8 mouse cellular contexts compared by ENCODE assay signal in genomic region chr5:37824461-37824795, GRCm38 (mm10). TPM values are rescaled to one million over a fixed set of nuclear protein-coding genes. Genes with fewer than 3 reads are reported as not detected.
DNase-seq lines count a peak whose midpoint lies in the region; ATAC-seq and TF ChIP-seq lines count a peak whose summit lies in the region.

Gene Msx1 (minus strand): TSS chr5:37824583.

- peak within 1 kb of the TSS; percentile 42 for H3ac ChIP-seq in C2C12 (ENCODE audit: control insufficient read depth, insufficient read length, low read depth)

- 0 out of 2 replicates have a peak, but pooled peaks have one; percentile 31 for TF ChIP-seq POLR2A in brain, embryonic 14.5 days (IDR thresholded peaks at IDR 0.05; ENCODE audit: borderline replicate concordance, extremely low read depth, insufficient read depth, insufficient read length, poor library complexity, severe bottlenecking)

- H3K4me1 ChIP-seq in forebrain, embryonic 12.5 days = peaks cover 62% of the 10 kb centered on the region
- H3K4me1 ChIP-seq in liver, postnatal 0 days (ENCODE audit: insufficient read depth) = peaks cover 9% of the 10 kb centered on the region
- H3K4me1 ChIP-seq in neural tube, embryonic 15.5 days = peaks cover 37% of the 10 kb centered on the region

- under 1% methylated on average over 37 of the region's 37 CpGs for WGBS in forebrain, embryonic 12.5 days
- 0% methylated on average over 27 of the region's 37 CpGs for WGBS in liver, postnatal 0 days (ENCODE audit: insufficient replicate concordance)
- under 1% methylated on average over 37 of the region's 37 CpGs for WGBS in neural tube, embryonic 15.5 days

- H3K79me3 ChIP-seq in C2C12 (ENCODE audit: low read depth) = no peaks in the 10 kb centered on the region

- peak within 1 kb of the TSS; percentile 72 for H3K4me2 ChIP-seq in forebrain, embryonic 12.5 days
- peak within 1 kb of the TSS; percentile 72 for H3K4me2 ChIP-seq in liver, postnatal 0 days (ENCODE audit: low read depth, low read length)
- peak within 1 kb of the TSS; percentile 65 for H3K4me2 ChIP-seq in neural tube, embryonic 15.5 days

- intact Hi-C loops in heart, postnatal 10 days (cut with DNase I) = loop anchor here (5.0 kb wide), 1 partner anchor 213 kb away; the partner anchor contains the start of gene Stx18

- no peaks in the 10 kb centered on the region for H3K9me3 ChIP-seq in forebrain, embryonic 12.5 days
- no peaks in the 10 kb centered on the region for H3K9me3 ChIP-seq in liver, postnatal 0 days (ENCODE audit: low read length)
- H3K9me3 ChIP-seq in neural tube, embryonic 15.5 days (replicated peaks) = peaks cover 2% of the 10 kb centered on the region; the same call in 1 of the 2 replicates

- H3K27me3 ChIP-seq in C2C12 (ENCODE audit: control insufficient read depth, insufficient read depth, insufficient read length) = no peaks in the 10 kb centered on the region
- H3K27me3 ChIP-seq in forebrain, embryonic 12.5 days = peaks cover 97% of the 10 kb centered on the region
- peaks cover 97% of the 10 kb centered on the region for H3K27me3 ChIP-seq in liver, postnatal 0 days (ENCODE audit: insufficient read depth, low read length)
- peaks cover 85% of the 10 kb centered on the region for H3K27me3 ChIP-seq in neural tube, embryonic 15.5 days (replicated peaks)

- H3K36me3 ChIP-seq in C2C12 (ENCODE audit: control insufficient read depth, insufficient read depth) = peaks cover 6% of the 10 kb centered on the region
- no peaks in the 10 kb centered on the region for H3K36me3 ChIP-seq in forebrain, embryonic 12.5 days (replicated peaks)
- no peaks in the 10 kb centered on the region for H3K36me3 ChIP-seq in liver, postnatal 0 days (replicated peaks; ENCODE audit: insufficient read depth, low read length)
- no peaks in the 10 kb centered on the region for H3K36me3 ChIP-seq in neural tube, embryonic 15.5 days

- ATAC-seq in forebrain, embryonic 12.5 days (ENCODE audit: low FRiP score) = peak; percentile 87
- peak; percentile 86 for ATAC-seq in liver, postnatal 0 days
- peak; percentile 51; the same call in 1 of the 2 replicates for ATAC-seq in neural tube, embryonic 15.5 days (ENCODE audit: low FRiP score)

- peak within 1 kb of the TSS; percentile 57 for H3K9ac ChIP-seq in forebrain, embryonic 12.5 days
- H3K9ac ChIP-seq in liver, postnatal 0 days (replicated peaks) = no peak within 1 kb of the TSS; the same call in 1 of the 2 replicates
- peak within 1 kb of the TSS; percentile 7; the same call in 1 of the 2 replicates for H3K9ac ChIP-seq in neural tube, embryonic 15.5 days (replicated peaks)

- no peak within 1 kb of the TSS for H3K27ac ChIP-seq in forebrain, embryonic 12.5 days
- no peak within 1 kb of the TSS for H3K27ac ChIP-seq in liver, postnatal 0 days (ENCODE audit: low read depth)
- H3K27ac ChIP-seq in neural tube, embryonic 15.5 days (replicated peaks) = no peak within 1 kb of the TSS

- H3K4me3 ChIP-seq in C2C12 (ENCODE audit: insufficient read depth, poor library complexity, severe bottlenecking) = peak within 1 kb of the TSS; percentile 50
- H3K4me3 ChIP-seq in forebrain, embryonic 12.5 days (replicated peaks) = peak within 1 kb of the TSS; percentile 42
- H3K4me3 ChIP-seq in liver, postnatal 0 days (ENCODE audit: low read depth, low read length) = peak within 1 kb of the TSS; percentile 44
- H3K4me3 ChIP-seq in neural tube, embryonic 15.5 days (replicated peaks) = peak within 1 kb of the TSS; percentile 39

- H3K79me2 ChIP-seq in C2C12 (ENCODE audit: control insufficient read depth, insufficient read depth) = peaks cover 8% of the 10 kb centered on the region

- TF ChIP-seq EP300 in liver, postnatal 0 days (IDR thresholded peaks at IDR 0.05; ENCODE audit: low read depth) = no peak

- TF ChIP-seq CTCF in C2C12 (IDR thresholded peaks at IDR 0.05; ENCODE audit: control insufficient read depth, insufficient read depth, insufficient read length) = no peak
- TF ChIP-seq CTCF in brain, embryonic 14.5 days (IDR thresholded peaks at IDR 0.05; ENCODE audit: borderline replicate concordance, extremely low read depth, insufficient read depth, insufficient read length) = no peak
- TF ChIP-seq CTCF in liver, postnatal 0 days (IDR thresholded peaks at IDR 0.05; ENCODE audit: low read depth) = no peak

- DNase-seq in brain, embryonic 14.5 days (ENCODE audit: low read depth) = peak; percentile 93
- peak; percentile 89 to 91 for DNase-seq in heart, postnatal 10 days
- DNase-seq in kidney, postnatal 25 days = peak; percentile 84 to 90
- peak; percentile 74 for DNase-seq in liver, postnatal 0 days
- DNase-seq in urinary bladder, postnatal 10 days (ENCODE audit: low spot score) = peak; percentile 27

TF ChIP-seq in C2C12, 6 proteins besides CTCF, POLR2A, EP300 and RAD21:
- TF ChIP-seq MAX (IDR thresholded peaks at IDR 0.05) = no peak
- TF ChIP-seq MYOD1 (IDR thresholded peaks at IDR 0.05; ENCODE audit: control insufficient read depth, insufficient read length, low read depth) = no peak
- TF ChIP-seq USF1 (IDR thresholded peaks at IDR 0.05; ENCODE audit: low read depth) = no peak
- no peak for TF ChIP-seq FOSL1 (IDR thresholded peaks at IDR 0.05; ENCODE audit: insufficient read depth, low read length, poor library complexity, severe bottlenecking)
- TF ChIP-seq MYOG (IDR thresholded peaks at IDR 0.05; ENCODE audit: control insufficient read depth, extremely low read depth, insufficient read length) = no peak
- TF ChIP-seq CEBPB (IDR thresholded peaks at IDR 0.05; ENCODE audit: low read depth) = no peak

RNA-seq across cellular contexts. Expression of gene Msx1, which starts in this region (rescaled TPM):
- polyA plus RNA-seq in C2C12 (2012; fragmentation: generic; extraction: Trizol) = 7.0 TPM
- polyA plus RNA-seq in brain, embryonic 14.5 days (2012; rRNA removed) = 12.4 and 17.0 TPM in 2 replicates
- polyA plus RNA-seq in forebrain, embryonic 12.5 days (2016; fragmentation: Nextera tagmentation; extraction: Ambion mirVana) = 40.3 and 67.9 TPM in 2 replicates
- total RNA-seq in heart, postnatal 10 days (2021) = 1 to 10 TPM; 5.8 to 6.2 TPM
- not detected in 2 replicates for polyA plus RNA-seq in liver, postnatal 0 days (2015; fragmentation: Nextera tagmentation; extraction: Ambion mirVana)
- polyA plus RNA-seq in neural tube, embryonic 15.5 days (2015; fragmentation: Nextera tagmentation; extraction: Ambion mirVana) = 7.8 and 15.4 TPM in 2 replicates

Comparison
In these comparisons a context has a peak if more than half of its experiments do, and no peak if none do; other contexts are left out.
1. Peak in DNase-seq, ATAC-seq, H3K4me3 ChIP-seq and H3K4me2 ChIP-seq in liver, postnatal 0 days; RNA of the gene not detected or under 1 TPM.
2. DNase-seq: peak in every context shown above with its lines; median percentile 93 in brain, embryonic 14.5 days; 90 in heart, postnatal 10 days; 87 in kidney, postnatal 25 days; 74 in liver, postnatal 0 days; 27 in urinary bladder, postnatal 10 days.